Mouse (Mus musculus) hindbrain, embryonic 11.5 days (tissue): ENCODE results near the gene Tsc22d3. TPM values are rescaled to one million over a fixed set of nuclear protein-coding genes. Genes with fewer than 3 reads are reported as not detected.

Source experiments
- ATAC-seq: fragments of 200-750 bp; cut with Nextera tagmentation; 2 replicates; pipeline ENCODE4 v1.8.0; 2017; ENCODE audit warnings: mild to moderate bottlenecking, moderate TSS enrichment, moderate library complexity; ENCODE audit not compliant: low FRiP score
- DNase-seq: peaks from one replicate; pipeline ENCODE4 v3.0.0-alpha.2; 2015; ENCODE audit warnings: low spot score
- H3K27ac ChIP-seq: fragments of 300-500 bp; sonication (generic); 2 replicates; pipeline ENCODE4 v1.5.1; 2014; ENCODE audit warnings: mild to moderate bottlenecking, low read depth, low read length
- H3K27me3 ChIP-seq: fragments of 300-500 bp; sonication (generic); 2 replicates; pipeline ENCODE4 v1.6.1; 2014; ENCODE audit warnings: mild to moderate bottlenecking, low read length, moderate library complexity, mixed read lengths; ENCODE audit not compliant: control insufficient read depth, insufficient read depth
- H3K36me3 ChIP-seq: fragments of 300-500 bp; sonication (generic); 2 replicates; pipeline ENCODE4 v1.6.1; 2014; ENCODE audit warnings: mild to moderate bottlenecking, low read length, moderate library complexity, mixed read lengths; ENCODE audit not compliant: control insufficient read depth, insufficient read depth
- H3K4me1 ChIP-seq: fragments of 300-500 bp; sonication (generic); replicated peaks from 2 replicates; pipeline ENCODE4 v1.6.1; 2014; ENCODE audit warnings: low read length, mixed read lengths; ENCODE audit not compliant: control insufficient read depth, insufficient read depth
- H3K4me2 ChIP-seq: fragments of 300-500 bp; sonication (generic); replicated peaks from 2 replicates; pipeline ENCODE4 v1.6.1; 2014; ENCODE audit warnings: mild to moderate bottlenecking, low read depth, low read length
- H3K4me3 ChIP-seq: fragments of 300-500 bp; sonication (generic); 2 replicates; pipeline ENCODE4 v1.5.1; 2014; ENCODE audit warnings: low read depth, low read length
- H3K9ac ChIP-seq: fragments of 300-500 bp; sonication (generic); 2 replicates; pipeline ENCODE4 v1.6.1; 2014; ENCODE audit warnings: low read depth, low read length
- H3K9me3 ChIP-seq: fragments of 300-500 bp; sonication (generic); 2 replicates; pipeline ENCODE4 v1.6.1; 2016; ENCODE audit warnings: low read length; ENCODE audit not compliant: control insufficient read depth
- WGBS: fragments of 180-500 bp; shearing (Covaris S2); extraction: QIAGEN DNeasy Blood & Tissue Kit; methylation state at CpG from one replicate; pipeline ENCODE4 v1.1.7; 2014; 5-methylcytosine and 5-hydroxymethylcytosine counted together
- polyA plus RNA-seq: library from polyadenylated mRNA; unstranded; fragments of >200 nt; fragmentation: Nextera tagmentation; extraction: Ambion mirVana; gene quantifications from 2 replicates; pipeline ENCODE4 v1.2.1, GENCODE M21; 2014

Tsc22d3 gene
- polyA plus RNA-seq, 1 experiment from 2014 or later: 147 TPM

GRCm38 (mm10) chrX:140575200-140575599, 25.3 kb downstream of the Tsc22d3 start:
- no peak for DNase-seq
- Histone ChIP-seq H3K27me3 (peaks cover 15% of the 10 kb centered on the region; the same call in 1 of the 2 replicates), H3K4me2 (no peak overlapping the region), H3K9ac (no peak overlapping the region), H3K36me3 (no peaks in the 10 kb centered on the region), H3K27ac (no peak overlapping the region), H3K9me3 (no peaks in the 10 kb centered on the region), H3K4me3 (no peak overlapping the region), H3K4me1 (no peaks in the 10 kb centered on the region)
- WGBS: 65% methylated on average over 1 of the region's 1 CpGs
- no peak for ATAC-seq

- WGBS: 52% methylated on average over 2 of the region's 2 CpGs
- Histone ChIP-seq H3K27ac (no peak overlapping the region), H3K36me3 (no peaks in the 10 kb centered on the region), H3K4me1 (no peaks in the 10 kb centered on the region), H3K4me3 (no peak overlapping the region), H3K9me3 (no peaks in the 10 kb centered on the region), H3K9ac (no peak overlapping the region), H3K27me3 (peaks cover 15% of the 10 kb centered on the region; the same call in 1 of the 2 replicates), H3K4me2 (no peak overlapping the region)
- DNase-seq (peak; percentile 0), ATAC-seq (no peak)
Observed at GRCm38 (mm10) chrX:140572702-140573338, 27.6 kb downstream of the Tsc22d3 start.

GRCm38 (mm10) chrX:140569595-140569994, 30.9 kb downstream of the Tsc22d3 start:
- WGBS: 70% methylated on average over 1 of the region's 1 CpGs
- Histone ChIP-seq H3K27ac (no peak overlapping the region), H3K36me3 (no peaks in the 10 kb centered on the region), H3K27me3 (peaks cover 9% of the 10 kb centered on the region; the same call in 1 of the 2 replicates), H3K4me3 (no peak overlapping the region), H3K9me3 (no peaks in the 10 kb centered on the region), H3K9ac (no peak overlapping the region), H3K4me2 (no peak overlapping the region), H3K4me1 (no peaks in the 10 kb centered on the region)
- DNase-seq (no peak), ATAC-seq (no peak)

GRCm38 (mm10) chrX:140567711-140568407, 32.6 kb downstream of the Tsc22d3 start:
- no peaks in the 10 kb centered on the region for H3K9me3 ChIP-seq
- DNase-seq: no peak
- no peak overlapping the region for H3K9ac ChIP-seq
- no peak for ATAC-seq
- H3K27ac ChIP-seq: no peak overlapping the region
- 80% methylated on average over 1 of the region's 1 CpGs for WGBS
- no peaks in the 10 kb centered on the region for H3K4me1 ChIP-seq
- no peak overlapping the region for H3K4me2 ChIP-seq
- no peak overlapping the region for H3K4me3 ChIP-seq
- H3K36me3 ChIP-seq: no peaks in the 10 kb centered on the region
- peaks cover 9% of the 10 kb centered on the region; the same call in 1 of the 2 replicates for H3K27me3 ChIP-seq

- Histone ChIP-seq H3K4me1 (no peaks in the 10 kb centered on the region), H3K9me3 (no peaks in the 10 kb centered on the region), H3K27ac (no peak overlapping the region), H3K27me3 (peaks cover 9% of the 10 kb centered on the region; the same call in 1 of the 2 replicates), H3K36me3 (no peaks in the 10 kb centered on the region), H3K9ac (no peak overlapping the region), H3K4me3 (no peak overlapping the region), H3K4me2 (no peak overlapping the region)
- 81% methylated on average over 2 of the region's 2 CpGs for WGBS
- no peak for DNase-seq
- ATAC-seq: no peak
Observed at GRCm38 (mm10) chrX:140565759-140566158, 34.7 kb downstream of the Tsc22d3 start.

GRCm38 (mm10) chrX:140565212-140565611, 35.2 kb downstream of the Tsc22d3 start:
- Histone ChIP-seq H3K4me2 (no peak overlapping the region), H3K9ac (no peak overlapping the region), H3K4me1 (no peaks in the 10 kb centered on the region), H3K36me3 (no peaks in the 10 kb centered on the region), H3K9me3 (no peaks in the 10 kb centered on the region), H3K27me3 (peaks cover 6% of the 10 kb centered on the region; the same call in 1 of the 2 replicates), H3K4me3 (no peak overlapping the region), H3K27ac (no peak overlapping the region)
- DNase-seq (no peak), ATAC-seq (no peak)
- WGBS: 83% methylated on average over 3 of the region's 3 CpGs

GRCm38 (mm10) chrX:140564777-140565176, 35.7 kb downstream of the Tsc22d3 start:
- DNase-seq (no peak), ATAC-seq (no peak)
- Histone ChIP-seq H3K4me2 (no peak overlapping the region), H3K4me3 (no peak overlapping the region), H3K36me3 (no peaks in the 10 kb centered on the region), H3K27me3 (peaks cover 5% of the 10 kb centered on the region; the same call in 1 of the 2 replicates), H3K4me1 (no peaks in the 10 kb centered on the region), H3K9ac (no peak overlapping the region), H3K9me3 (no peaks in the 10 kb centered on the region), H3K27ac (no peak overlapping the region)
- 72% methylated on average over 1 of the region's 1 CpGs for WGBS

GRCm38 (mm10) chrX:140558176-140558844, 42.1 kb downstream of the Tsc22d3 start:
- H3K36me3 ChIP-seq: no peaks in the 10 kb centered on the region
- no peak overlapping the region for H3K9ac ChIP-seq
- H3K27me3 ChIP-seq: peaks cover 11% of the 10 kb centered on the region
- 68% methylated on average over 6 of the region's 6 CpGs for WGBS
- DNase-seq (no peak), ATAC-seq (no peak)
- H3K4me2 ChIP-seq: no peak overlapping the region
- H3K9me3 ChIP-seq: no peaks in the 10 kb centered on the region
- no peak overlapping the region for H3K27ac ChIP-seq
- no peaks in the 10 kb centered on the region for H3K4me1 ChIP-seq
- no peak overlapping the region for H3K4me3 ChIP-seq
